Mouse (Mus musculus) small intestine, adult 2 months (tissue): Measurements from ENCODE around the gene Crb2.

ENCODE experiments used
- CTCF ChIP-seq: fragments of 200-500 bp; IDR thresholded peaks from 2 replicates; pipeline ENCODE4 v1.5.1; 2012; ENCODE audit warnings: low read depth, mild to moderate bottlenecking, control low read depth, inconsistent platforms, low read length, moderate library complexity, mixed read lengths; ENCODE audit not compliant: insufficient replicate concordance, insufficient read length; ENCODE audit errors: extremely low read depth
- POLR2A ChIP-seq: fragments of 200-500 bp; IDR thresholded peaks from 2 replicates; pipeline ENCODE4 v1.6.1; 2012; ENCODE audit warnings: low read depth, mild to moderate bottlenecking, control low read depth, inconsistent platforms, low read length, moderate library complexity

- TF ChIP-seq CTCF (no peak), POLR2A (no peak)
These were observed 11.0 kb upstream of the Crb2 start for GRCm38 (mm10) chr2:37765082-37765483.
